Mouse (Mus musculus) cerebellum, adult 2 months (tissue): ENCODE measurements at regions not wholly inside any gene's neighbourhood (a gene's known extent, or its start where the extent isn't known, plus 50 kb on each side); places are given as distances from the start of the nearest gene placed in this dataset.

Experiments
- CTCF ChIP-seq: fragments of 200-500 bp; IDR thresholded peaks from 2 replicates; pipeline ENCODE4 v1.5.1; 2011; ENCODE audit warnings: low read depth, mild to moderate bottlenecking, control low read depth, low read length, moderate library complexity, borderline replicate concordance; ENCODE audit not compliant: insufficient read depth
- POLR2A ChIP-seq: fragments of 200-500 bp; IDR thresholded peaks from 2 replicates; pipeline ENCODE4 v1.6.1; 2011; ENCODE audit warnings: low read length, control low read depth, borderline replicate concordance; ENCODE audit not compliant: insufficient read depth

DNA sequence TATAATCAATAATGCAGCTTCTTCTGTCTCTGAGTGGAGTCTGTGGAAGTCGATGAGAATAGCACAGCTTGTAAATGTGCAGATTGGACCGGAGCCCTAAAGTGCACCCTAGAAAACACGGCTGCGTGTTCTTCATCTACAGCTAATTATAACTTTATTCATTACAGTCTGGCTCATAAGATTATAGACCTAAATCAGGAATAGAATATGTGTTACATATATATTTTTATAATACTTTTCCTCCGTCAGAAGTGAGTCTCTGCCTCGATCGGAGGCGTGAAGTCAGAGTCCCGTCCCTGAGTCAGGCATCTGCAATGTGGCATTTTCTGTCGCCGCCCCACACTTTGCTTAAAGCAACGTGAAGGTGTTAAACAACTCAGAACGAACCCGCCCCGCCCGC, 288.7 kb upstream of the 4930535I16Rik start:
- no peak for TF ChIP-seq CTCF
- no peak for TF ChIP-seq POLR2A
